Mouse (Mus musculus) forebrain, embryonic 11.5 days (tissue): ENCODE results near the gene Hhex. TPM values are rescaled to one million over a fixed set of nuclear protein-coding genes. Genes with fewer than 3 reads are reported as not detected.

Experiments used
- ATAC-seq: fragments of 200-750 bp; cut with Nextera tagmentation; replicated peaks from 2 replicates; pipeline ENCODE4 v1.8.0; 2017; ENCODE audit warnings: moderate TSS enrichment; ENCODE audit not compliant: low FRiP score
- DNase-seq: peaks from one replicate; pipeline ENCODE4 v3.0.0-alpha.2; 2017; ENCODE audit warnings: low spot score
- H3K27ac ChIP-seq: fragments of 300-500 bp; sonication (generic); 2 replicates; pipeline ENCODE4 v1.5.1; 2014; ENCODE audit warnings: low read depth, low read length
- H3K27me3 ChIP-seq: fragments of 300-500 bp; sonication (generic); 2 replicates; pipeline ENCODE4 v1.6.1; 2014; ENCODE audit warnings: mild to moderate bottlenecking, low read length, mixed read lengths; ENCODE audit not compliant: control insufficient read depth, insufficient read depth
- H3K36me3 ChIP-seq: fragments of 300-500 bp; sonication (generic); 2 replicates; pipeline ENCODE4 v1.6.1; 2014; ENCODE audit warnings: mild to moderate bottlenecking, low read length, moderate library complexity, mixed read lengths; ENCODE audit not compliant: control insufficient read depth, insufficient read depth
- H3K4me1 ChIP-seq: fragments of 300-500 bp; sonication (generic); replicated peaks from 2 replicates; pipeline ENCODE4 v1.6.1; 2014; ENCODE audit warnings: low read length, mixed read lengths; ENCODE audit not compliant: control insufficient read depth, insufficient read depth
- H3K4me2 ChIP-seq: fragments of 300-500 bp; sonication (generic); 2 replicates; pipeline ENCODE4 v1.6.1; 2014; ENCODE audit warnings: low read depth, mild to moderate bottlenecking, low read length, moderate library complexity, mixed read lengths; ENCODE audit not compliant: severe bottlenecking
- H3K4me3 ChIP-seq: fragments of 300-500 bp; sonication (generic); 2 replicates; pipeline ENCODE4 v1.5.1; 2014; ENCODE audit warnings: low read depth, low read length
- H3K9ac ChIP-seq: fragments of 300-500 bp; sonication (generic); 2 replicates; pipeline ENCODE4 v1.6.1; 2014; ENCODE audit warnings: low read length
- H3K9me3 ChIP-seq: fragments of 300-500 bp; sonication (generic); 2 replicates; pipeline ENCODE4 v1.6.1; 2016; ENCODE audit warnings: low read length, mixed read lengths; ENCODE audit not compliant: control insufficient read depth
- WGBS: fragments of 180-500 bp; shearing (Covaris S2); extraction: QIAGEN DNeasy Blood & Tissue Kit; methylation state at CpG from one replicate; pipeline ENCODE4 v1.1.7; 2014; 5-methylcytosine and 5-hydroxymethylcytosine counted together
- polyA plus RNA-seq: library from polyadenylated mRNA; unstranded; fragments of >200 nt; fragmentation: Nextera tagmentation; extraction: Ambion mirVana; gene quantifications from 2 replicates; pipeline ENCODE4 v1.2.1, GENCODE M21; 2014

Gene Hhex
- polyA plus RNA-seq, 1 experiment from 2014 or later: 4.5 TPM

GRCm38 (mm10) chr19:37442524-37443286 lies 8.1 kb downstream of the Hhex start:
- Histone ChIP-seq H3K36me3 (no peaks in the 10 kb centered on the region), H3K9me3 (no peaks in the 10 kb centered on the region), H3K4me3 (no peak overlapping the region), H3K9ac (no peak overlapping the region), H3K4me2 (no peak overlapping the region), H3K27ac (no peak overlapping the region), H3K4me1 (no peaks in the 10 kb centered on the region), H3K27me3 (peaks cover 17% of the 10 kb centered on the region)
- DNase-seq: peak; percentile 13
- WGBS: 85% methylated on average over 10 of the region's 10 CpGs
- no peak for ATAC-seq

- WGBS: 86% methylated on average over 4 of the region's 4 CpGs
- no peak for ATAC-seq
- H3K27ac ChIP-seq: no peak overlapping the region
- H3K4me2 ChIP-seq: no peak overlapping the region
- H3K9ac ChIP-seq: no peak overlapping the region
- H3K27me3 ChIP-seq: peaks cover 10% of the 10 kb centered on the region
- H3K4me3 ChIP-seq: no peak overlapping the region
- H3K9me3 ChIP-seq: no peaks in the 10 kb centered on the region
- DNase-seq: peak; percentile 16
- no peaks in the 10 kb centered on the region for H3K4me1 ChIP-seq
- no peaks in the 10 kb centered on the region for H3K36me3 ChIP-seq
These were observed 9.1 kb downstream of the Hhex start for GRCm38 (mm10) chr19:37443631-37444140.

- 76% methylated on average over 5 of the region's 5 CpGs for WGBS
- Histone ChIP-seq H3K27ac (no peak overlapping the region), H3K9ac (no peak overlapping the region), H3K4me3 (no peak overlapping the region), H3K9me3 (no peaks in the 10 kb centered on the region), H3K4me1 (no peaks in the 10 kb centered on the region), H3K36me3 (no peaks in the 10 kb centered on the region), H3K4me2 (no peak overlapping the region), H3K27me3 (no peaks in the 10 kb centered on the region)
- ATAC-seq (no peak), DNase-seq (no peak)
These were observed 13.6 kb downstream of the Hhex start for GRCm38 (mm10) chr19:37448212-37448611.

- no peak for ATAC-seq
- Histone ChIP-seq H3K4me1 (no peaks in the 10 kb centered on the region), H3K27ac (no peak overlapping the region), H3K36me3 (no peaks in the 10 kb centered on the region), H3K9ac (no peak overlapping the region), H3K9me3 (no peaks in the 10 kb centered on the region), H3K27me3 (no peaks in the 10 kb centered on the region), H3K4me3 (no peak overlapping the region), H3K4me2 (no peak overlapping the region)
- WGBS: 88% methylated on average over 3 of the region's 3 CpGs
- no peak for DNase-seq
These were observed 14.6 kb downstream of the Hhex start for GRCm38 (mm10) chr19:37449246-37449645.

- 91% methylated on average over 2 of the region's 2 CpGs for WGBS
- H3K4me1 ChIP-seq: 0 out of 2 replicates have a peak, but pooled peaks cover 2% of the 10 kb centered on the region
These were observed 20.9 kb downstream of the Hhex start for GRCm38 (mm10) chr19:37455528-37455927.

GRCm38 (mm10) chr19:37455961-37456360 lies 21.4 kb downstream of the Hhex start:
- Histone ChIP-seq H3K27me3 (no peaks in the 10 kb centered on the region), H3K36me3 (no peaks in the 10 kb centered on the region), H3K4me3 (no peak overlapping the region), H3K9ac (no peak overlapping the region), H3K9me3 (no peaks in the 10 kb centered on the region), H3K4me1 (0 out of 2 replicates have a peak, but pooled peaks cover 2% of the 10 kb centered on the region), H3K4me2 (no peak overlapping the region), H3K27ac (no peak overlapping the region)
- WGBS: 97% methylated on average over 1 of the region's 1 CpGs
- DNase-seq (peak; percentile 5), ATAC-seq (no peak)

More at GRCm38 (mm10) chr19:37455528-37455927, 20.9 kb downstream of the Hhex start:
- Histone ChIP-seq H3K36me3 (no peaks in the 10 kb centered on the region), H3K9me3 (no peaks in the 10 kb centered on the region), H3K9ac (no peak overlapping the region), H3K4me2 (no peak overlapping the region), H3K27ac (no peak overlapping the region), H3K4me3 (no peak overlapping the region), H3K27me3 (no peaks in the 10 kb centered on the region)
- no peak for ATAC-seq
- DNase-seq: no peak

- 88% methylated on average over 6 of the region's 6 CpGs for WGBS
These were observed 23.4 kb downstream of the Hhex start for GRCm38 (mm10) chr19:37458013-37458412.

GRCm38 (mm10) chr19:37466403-37466802 lies 31.8 kb downstream of the Hhex start:
- 88% methylated on average over 3 of the region's 3 CpGs for WGBS
- H3K4me1 ChIP-seq: no peaks in the 10 kb centered on the region
- H3K27me3 ChIP-seq: no peaks in the 10 kb centered on the region
- no peak for DNase-seq
- H3K27ac ChIP-seq: no peak overlapping the region
- no peaks in the 10 kb centered on the region; the same call in 1 of the 2 replicates for H3K9me3 ChIP-seq
- no peaks in the 10 kb centered on the region for H3K36me3 ChIP-seq
- H3K9ac ChIP-seq: no peak overlapping the region
- no peak overlapping the region for H3K4me2 ChIP-seq
- ATAC-seq: no peak
- H3K4me3 ChIP-seq: no peak overlapping the region

More at GRCm38 (mm10) chr19:37458013-37458412, 23.4 kb downstream of the Hhex start:
- ATAC-seq: no peak
- H3K4me2 ChIP-seq: no peak overlapping the region
- H3K9ac ChIP-seq: no peak overlapping the region
- H3K4me1 ChIP-seq: 0 out of 2 replicates have a peak, but pooled peaks cover 2% of the 10 kb centered on the region
- no peak overlapping the region for H3K4me3 ChIP-seq
- H3K36me3 ChIP-seq: no peaks in the 10 kb centered on the region
- DNase-seq: no peak
- no peak overlapping the region for H3K27ac ChIP-seq
- no peaks in the 10 kb centered on the region for H3K27me3 ChIP-seq
- H3K9me3 ChIP-seq: no peaks in the 10 kb centered on the region; the same call in 1 of the 2 replicates
